Mouse (Mus musculus): ENCODE results near the gene Zfyve9. TPM values are rescaled to one million over a fixed set of nuclear protein-coding genes. Genes with fewer than 3 reads are reported as not detected.
"Not testable (repeated sequence)": the region's sequence is repeated elsewhere in the genome, so short reads cannot be mapped to it uniquely, and the experiment has no call there.

Gene Zfyve9
- polyA plus RNA-seq, 1 experiment: 6.5 TPM

DNA sequence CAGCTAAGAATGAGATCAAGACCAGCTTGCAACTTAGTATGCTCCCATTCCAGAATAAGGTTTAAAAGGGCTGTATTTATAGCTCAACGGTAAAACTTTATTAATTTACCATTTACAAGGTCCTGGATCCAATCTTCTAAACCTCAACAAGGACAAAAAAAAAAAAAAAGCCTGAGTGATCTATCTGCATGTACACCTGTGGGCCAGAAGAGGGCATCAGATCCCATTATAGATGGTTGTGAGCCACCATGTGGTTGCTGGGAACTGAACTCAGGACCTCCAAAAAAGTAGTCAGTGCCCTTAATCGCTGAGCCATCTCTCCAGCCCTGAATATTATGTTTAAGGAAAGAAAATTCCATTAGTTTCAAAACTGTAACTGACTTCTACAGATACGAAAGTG, 90.1 kb downstream of the Zfyve9 start:
- Histone ChIP-seq H3K27me3 (replicated peaks; ENCODE audit: control insufficient read depth, insufficient read depth, low read length) (no peaks in the 10 kb centered on the region), H3K36me3 (ENCODE audit: control insufficient read depth, insufficient read depth, low read length) (peaks cover 4% of the 10 kb centered on the region), H3K27ac (ENCODE audit: insufficient read depth, low read depth, low read length) (no peak overlapping the region), H3K4me3 (ENCODE audit: insufficient read depth, low read depth, low read length) (no peak overlapping the region), H3K4me1 (ENCODE audit: control insufficient read depth, insufficient read depth, low read length) (no peaks in the 10 kb centered on the region)
- 97% methylated on average over 3 of the region's 3 CpGs for WGBS
- no peak for DNase-seq
- no peak for TF ChIP-seq POLR2A (IDR thresholded peaks at IDR 0.05; ENCODE audit: low read depth, low read length)
- TF ChIP-seq CTCF (conservative IDR thresholded peaks at IDR 0.05; ENCODE audit: insufficient read depth, insufficient read length, low read depth, low read length): no peak

DNA sequence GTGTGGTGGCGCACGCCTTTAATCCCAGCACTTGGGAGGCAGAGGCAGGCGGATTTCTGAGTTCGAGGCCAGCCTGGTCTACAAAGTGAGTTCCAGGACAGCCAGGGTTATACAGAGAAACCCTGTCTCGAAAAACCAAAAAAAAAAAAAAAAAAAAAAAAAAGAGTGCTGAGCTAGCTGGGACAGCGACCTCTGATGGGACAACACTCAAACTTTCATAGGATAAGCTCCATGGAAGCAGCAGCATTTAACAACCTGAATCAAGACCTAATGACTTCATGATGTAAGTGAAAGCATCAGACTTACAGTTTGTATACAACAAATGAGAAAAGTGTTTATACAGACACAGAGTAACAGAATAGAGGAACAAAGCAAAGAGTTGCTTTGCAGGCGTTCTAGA, 93.5 kb downstream of the Zfyve9 start:
- H3K4me1 ChIP-seq (ENCODE audit: control insufficient read depth, insufficient read depth, low read length); H3K27me3 ChIP-seq (replicated peaks; ENCODE audit: control insufficient read depth, insufficient read depth, low read length); H3K4me3 ChIP-seq (ENCODE audit: insufficient read depth, low read depth, low read length); H3K27ac ChIP-seq (ENCODE audit: insufficient read depth, low read depth, low read length); H3K36me3 ChIP-seq (ENCODE audit: control insufficient read depth, insufficient read depth, low read length); DNase-seq: not testable (repeated sequence)
- 96% methylated on average over 6 of the region's 7 CpGs for WGBS

GRCm38 (mm10) chr4:108686156-108686555, 94.4 kb downstream of the Zfyve9 start:
- DNase-seq: peak; percentile 4
- Histone ChIP-seq H3K4me1 (ENCODE audit: control insufficient read depth, insufficient read depth, low read length) (no peaks in the 10 kb centered on the region), H3K27me3 (replicated peaks; ENCODE audit: control insufficient read depth, insufficient read depth, low read length) (no peaks in the 10 kb centered on the region), H3K27ac (ENCODE audit: insufficient read depth, low read depth, low read length) (no peak overlapping the region), H3K4me3 (ENCODE audit: insufficient read depth, low read depth, low read length) (no peak overlapping the region), H3K36me3 (ENCODE audit: control insufficient read depth, insufficient read depth, low read length) (peaks cover 6% of the 10 kb centered on the region)
- 73% methylated on average over 3 of the region's 3 CpGs for WGBS
- TF ChIP-seq POLR2A (IDR thresholded peaks at IDR 0.05; ENCODE audit: low read depth, low read length): no peak
- TF ChIP-seq CTCF (conservative IDR thresholded peaks at IDR 0.05; ENCODE audit: insufficient read depth, insufficient read length, low read depth, low read length): no peak

GRCm38 (mm10) chr4:108664407-108664806, 116.2 kb downstream of the Zfyve9 start:
- peak; percentile 7 for DNase-seq
- WGBS: 36% methylated on average over 2 of the region's 2 CpGs
- TF ChIP-seq POLR2A (IDR thresholded peaks at IDR 0.05; ENCODE audit: low read depth, low read length): no peak
- TF ChIP-seq CTCF (conservative IDR thresholded peaks at IDR 0.05; ENCODE audit: insufficient read depth, insufficient read length, low read depth, low read length): peak; percentile 30
- no peaks in the 10 kb centered on the region for H3K27me3 ChIP-seq (replicated peaks; ENCODE audit: control insufficient read depth, insufficient read depth, low read length)
- no peak overlapping the region for H3K4me3 ChIP-seq (ENCODE audit: insufficient read depth, low read depth, low read length)
- no peak overlapping the region for H3K27ac ChIP-seq (ENCODE audit: insufficient read depth, low read depth, low read length)
- H3K4me1 ChIP-seq (ENCODE audit: control insufficient read depth, insufficient read depth, low read length): no peaks in the 10 kb centered on the region
- H3K36me3 ChIP-seq (ENCODE audit: control insufficient read depth, insufficient read depth, low read length): no peaks in the 10 kb centered on the region; the same call in 1 of the 2 replicates

DNA sequence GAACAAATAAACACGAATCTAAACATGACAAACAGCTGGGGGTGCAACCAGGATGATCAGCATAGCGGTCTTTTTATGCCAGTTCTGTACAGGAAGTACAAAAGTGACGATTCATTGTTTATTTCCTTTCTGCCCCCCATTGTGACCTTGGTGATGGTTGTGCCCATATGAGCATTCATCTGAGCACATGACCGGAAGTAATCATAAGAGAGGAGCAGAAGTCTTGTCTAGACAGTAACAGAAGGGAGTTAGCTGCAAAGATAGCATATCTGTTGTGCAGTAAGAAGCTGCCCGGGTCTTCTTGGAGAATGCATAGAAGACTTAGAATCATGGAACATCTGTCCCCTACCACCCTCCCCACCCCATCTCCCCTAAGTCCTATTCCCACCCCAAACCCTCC, 141.8 kb downstream of the Zfyve9 start:
- Histone ChIP-seq H3K36me3 (ENCODE audit: control insufficient read depth, insufficient read depth, low read length) (no peaks in the 10 kb centered on the region; the same call in 1 of the 2 replicates), H3K27ac (ENCODE audit: insufficient read depth, low read depth, low read length) (no peak overlapping the region), H3K4me3 (ENCODE audit: insufficient read depth, low read depth, low read length) (no peak overlapping the region), H3K27me3 (replicated peaks; ENCODE audit: control insufficient read depth, insufficient read depth, low read length) (no peaks in the 10 kb centered on the region), H3K4me1 (ENCODE audit: control insufficient read depth, insufficient read depth, low read length) (no peaks in the 10 kb centered on the region)
- 61% methylated on average over 5 of the region's 5 CpGs for WGBS
- DNase-seq: no peak
- no peak for TF ChIP-seq POLR2A (IDR thresholded peaks at IDR 0.05; ENCODE audit: low read depth, low read length)
- TF ChIP-seq CTCF (conservative IDR thresholded peaks at IDR 0.05; ENCODE audit: insufficient read depth, insufficient read length, low read depth, low read length): no peak

DNA sequence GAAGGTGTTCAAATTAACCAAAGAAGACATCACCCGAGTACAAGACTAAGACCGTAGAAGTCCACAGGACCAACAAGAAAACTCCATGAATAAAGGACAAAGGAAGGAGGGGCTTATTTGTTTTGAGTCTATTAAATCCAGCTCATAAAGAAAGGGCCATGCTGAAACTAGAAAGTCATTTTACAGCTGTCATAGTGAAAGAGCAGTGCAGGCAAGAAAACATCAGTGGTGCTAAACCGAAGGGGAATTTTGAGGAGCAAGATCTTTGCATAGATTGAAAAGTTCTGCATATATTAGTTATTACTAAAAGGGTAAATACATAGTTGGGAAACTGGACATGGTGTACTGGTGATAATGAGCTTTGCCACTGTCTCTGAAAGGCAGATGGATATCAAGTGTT, 142.9 kb downstream of the Zfyve9 start:
- Histone ChIP-seq H3K4me1 (ENCODE audit: control insufficient read depth, insufficient read depth, low read length) (no peaks in the 10 kb centered on the region), H3K27me3 (replicated peaks; ENCODE audit: control insufficient read depth, insufficient read depth, low read length) (no peaks in the 10 kb centered on the region), H3K36me3 (ENCODE audit: control insufficient read depth, insufficient read depth, low read length) (no peaks in the 10 kb centered on the region; the same call in 1 of the 2 replicates), H3K27ac (ENCODE audit: insufficient read depth, low read depth, low read length) (no peak overlapping the region), H3K4me3 (ENCODE audit: insufficient read depth, low read depth, low read length) (no peak overlapping the region)
- TF ChIP-seq POLR2A (IDR thresholded peaks at IDR 0.05; ENCODE audit: low read depth, low read length) (no peak), CTCF (conservative IDR thresholded peaks at IDR 0.05; ENCODE audit: insufficient read depth, insufficient read length, low read depth, low read length) (no peak)
- no peak for DNase-seq
- WGBS: 93% methylated on average over 3 of the region's 3 CpGs

- no peak for TF ChIP-seq POLR2A (IDR thresholded peaks at IDR 0.05; ENCODE audit: low read depth, low read length)
- TF ChIP-seq CTCF (conservative IDR thresholded peaks at IDR 0.05; ENCODE audit: insufficient read depth, insufficient read length, low read depth, low read length): no peak
- Histone ChIP-seq H3K36me3 (ENCODE audit: control insufficient read depth, insufficient read depth, low read length) (peaks cover 3% of the 10 kb centered on the region), H3K27me3 (replicated peaks; ENCODE audit: control insufficient read depth, insufficient read depth, low read length) (no peaks in the 10 kb centered on the region)
Observed at GRCm38 (mm10) chr4:108635101-108635500, 145.5 kb downstream of the Zfyve9 start.

GRCm38 (mm10) chr4:108634696-108635095, 145.9 kb downstream of the Zfyve9 start:
- 77% methylated on average over 4 of the region's 4 CpGs for WGBS

More at GRCm38 (mm10) chr4:108635101-108635500, 145.5 kb downstream of the Zfyve9 start:
- Histone ChIP-seq H3K27ac (ENCODE audit: insufficient read depth, low read depth, low read length) (no peak overlapping the region), H3K4me1 (ENCODE audit: control insufficient read depth, insufficient read depth, low read length) (no peaks in the 10 kb centered on the region), H3K4me3 (ENCODE audit: insufficient read depth, low read depth, low read length) (no peak overlapping the region)
- no peak for DNase-seq

More at GRCm38 (mm10) chr4:108634696-108635095, 145.9 kb downstream of the Zfyve9 start:
- no peak overlapping the region for H3K4me3 ChIP-seq (ENCODE audit: insufficient read depth, low read depth, low read length)
- H3K27ac ChIP-seq (ENCODE audit: insufficient read depth, low read depth, low read length): no peak overlapping the region
- no peak for DNase-seq
- TF ChIP-seq CTCF (conservative IDR thresholded peaks at IDR 0.05; ENCODE audit: insufficient read depth, insufficient read length, low read depth, low read length) (no peak), POLR2A (IDR thresholded peaks at IDR 0.05; ENCODE audit: low read depth, low read length) (no peak)
- peaks cover 3% of the 10 kb centered on the region for H3K36me3 ChIP-seq (ENCODE audit: control insufficient read depth, insufficient read depth, low read length)
- H3K27me3 ChIP-seq (replicated peaks; ENCODE audit: control insufficient read depth, insufficient read depth, low read length): no peaks in the 10 kb centered on the region
- H3K4me1 ChIP-seq (ENCODE audit: control insufficient read depth, insufficient read depth, low read length): no peaks in the 10 kb centered on the region

Data from kidney, adult 2 months (tissue).